Mouse (Mus musculus) large intestine, adult 2 months (tissue): Measurements from ENCODE around the gene Ccl24. TPM values are rescaled to one million over a fixed set of nuclear protein-coding genes. Genes with fewer than 3 reads are reported as not detected.

Source experiments
- polyA plus RNA-seq: library from polyadenylated mRNA; depleted of rRNA; stranded (reverse); fragments of >200 nt; gene quantifications from 2 replicates; pipeline ENCODE4 v1.2.3, GENCODE M21; 2012; rRNA removed

Ccl24 gene
- polyA plus RNA-seq, 1 experiment = 0.30 TPM

Other genes starting within 250 kb of the Ccl24 start
- gene Fkbp6, start 223.0 kb downstream of the Ccl24 start, polyA plus RNA-seq = not detected in 2 replicates
- not detected in 2 replicates for gene Trim50, start 219.8 kb downstream of the Ccl24 start, polyA plus RNA-seq
- gene Nsun5, start 203.1 kb downstream of the Ccl24 start, polyA plus RNA-seq = 23.1 and 25.2 TPM in 2 replicates
- 13.7 and 14.7 TPM in 2 replicates for gene Pom121, start 178.5 kb downstream of the Ccl24 start, polyA plus RNA-seq
- 4.1 and 7.6 TPM in 2 replicates for gene Hip1, start 27.9 kb downstream of the Ccl24 start, polyA plus RNA-seq
- gene Ccl26, start 9.5 kb downstream of the Ccl24 start, polyA plus RNA-seq = not detected in 2 replicates
- 15.9 and 17.3 TPM in 2 replicates for gene Rhbdd2, start 59.6 kb upstream of the Ccl24 start, polyA plus RNA-seq
- 54.2 and 111 TPM in 2 replicates for gene Por, start 97.0 kb upstream of the Ccl24 start, polyA plus RNA-seq
- gene Tmem120a, start 171.4 kb upstream of the Ccl24 start, polyA plus RNA-seq = 118 and 186 TPM in 2 replicates
- gene Styxl1, start 205.3 kb upstream of the Ccl24 start, polyA plus RNA-seq = 0.16 and 0.23 TPM in 2 replicates
- 922 and 1,860 TPM in 2 replicates for gene Mdh2, start 205.4 kb upstream of the Ccl24 start, polyA plus RNA-seq
- 0.15 and 0.17 TPM in 2 replicates for gene Srrm3, start 233.8 kb upstream of the Ccl24 start, polyA plus RNA-seq